Mouse (Mus musculus): ENCODE measurements around the gene Tmem50a. TPM values are rescaled to one million over a fixed set of nuclear protein-coding genes. Genes with fewer than 3 reads are reported as not detected.

The Tmem50a gene
- polyA plus RNA-seq, 1 experiment from 2014 or later, result 94.9 TPM

DNA sequence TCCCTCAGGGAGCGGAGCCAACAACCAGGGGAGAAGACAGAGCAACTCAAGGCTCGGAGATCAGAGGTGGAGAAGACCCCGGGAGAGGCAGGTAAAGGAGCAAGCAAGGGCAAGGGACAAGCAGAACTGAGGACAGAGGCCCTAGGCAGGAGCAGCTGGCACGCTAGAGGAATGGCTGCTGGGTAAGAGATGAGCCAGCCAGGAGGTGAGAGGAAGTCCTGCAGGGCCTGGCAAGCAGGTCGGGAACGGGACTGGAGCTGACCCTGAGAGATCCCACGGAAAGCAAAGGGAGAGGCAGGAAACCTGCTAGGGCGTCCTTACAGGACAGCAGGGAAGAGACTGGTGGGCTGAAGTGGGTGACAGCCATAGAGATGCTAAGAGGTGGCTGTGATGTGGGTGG is 13.7 kb downstream of the Tmem50a start:
- Histone ChIP-seq H3K4me1 (no peaks in the 10 kb centered on the region), H3K27ac (no peak overlapping the region), H3K4me3 (no peak overlapping the region), H3K9ac (no peak overlapping the region), H3K27me3 (replicated peaks) (no peaks in the 10 kb centered on the region), H3K4me2 (no peak overlapping the region), H3K36me3 (peaks cover 100% of the 10 kb centered on the region), H3K9me3 (replicated peaks) (no peaks in the 10 kb centered on the region)
- WGBS (ENCODE audit: insufficient replicate concordance), result 91% methylated on average over 8 of the region's 8 CpGs
- no peak for ATAC-seq

DNA sequence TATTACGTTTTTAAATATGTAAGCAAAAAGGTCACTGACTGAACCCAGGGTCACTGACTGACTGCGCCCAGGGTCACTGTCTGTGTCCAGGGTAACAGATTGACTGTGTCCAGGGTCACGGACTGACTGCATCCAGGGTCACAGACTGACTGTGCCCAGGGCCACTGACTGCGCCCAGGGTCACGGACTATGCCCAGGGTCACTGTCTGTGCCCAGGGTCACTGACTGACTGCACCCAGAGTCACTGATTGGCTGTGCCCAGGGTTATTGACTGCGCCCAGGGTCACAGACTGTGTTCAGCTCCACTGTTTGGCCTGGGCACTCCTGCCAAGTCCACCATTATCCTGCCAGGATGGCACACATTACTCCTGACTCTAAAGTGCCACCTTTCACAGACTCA is 17.6 kb downstream of the Tmem50a start:
- peaks cover 100% of the 10 kb centered on the region for H3K36me3 ChIP-seq
- WGBS (ENCODE audit: insufficient replicate concordance), result 93% methylated on average over 6 of the region's 6 CpGs

DNA sequence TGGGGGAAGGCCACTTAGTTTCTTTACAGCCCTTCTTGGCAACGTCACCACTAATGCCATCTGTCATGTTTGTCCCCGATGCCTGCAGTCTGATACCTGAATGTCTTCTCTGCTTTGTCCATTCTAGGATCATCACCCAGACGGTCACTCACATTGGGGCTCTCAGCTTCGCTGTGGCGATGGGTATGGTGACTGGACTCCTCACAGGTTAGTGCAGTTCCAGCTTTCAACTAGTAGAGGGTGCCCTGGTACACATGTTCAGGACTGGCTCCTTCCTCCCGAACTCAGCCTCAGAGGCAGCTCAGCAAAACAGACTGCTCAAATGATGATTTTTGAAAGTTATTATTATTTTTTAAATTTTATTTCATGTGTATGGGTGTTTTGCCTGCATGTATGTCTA is 22.7 kb downstream of the Tmem50a start:
- 86% methylated on average over 6 of the region's 6 CpGs for WGBS (ENCODE audit: insufficient replicate concordance)
- H3K9me3 ChIP-seq (replicated peaks), result no peaks in the 10 kb centered on the region
- H3K36me3 ChIP-seq, result peaks cover 100% of the 10 kb centered on the region
- no peak overlapping the region for H3K9ac ChIP-seq
- no peak overlapping the region for H3K4me3 ChIP-seq
- no peak overlapping the region for H3K27ac ChIP-seq
- H3K4me2 ChIP-seq, result no peak overlapping the region
- no peaks in the 10 kb centered on the region for H3K4me1 ChIP-seq
- H3K27me3 ChIP-seq (replicated peaks), result no peaks in the 10 kb centered on the region
- ATAC-seq, result no peak

More for the DNA sequence above, 17.6 kb downstream of the Tmem50a start:
- no peak overlapping the region for H3K4me3 ChIP-seq
- no peaks in the 10 kb centered on the region for H3K4me1 ChIP-seq
- H3K4me2 ChIP-seq, result no peak overlapping the region
- H3K27me3 ChIP-seq (replicated peaks), result no peaks in the 10 kb centered on the region
- no peaks in the 10 kb centered on the region for H3K9me3 ChIP-seq (replicated peaks)
- H3K27ac ChIP-seq, result 0 out of 2 replicates have a peak overlapping the region, but pooled peaks have one; percentile 25
- ATAC-seq, result 0 out of 2 replicates have a peak, but pooled peaks have one; percentile 19
- H3K9ac ChIP-seq, result no peak overlapping the region

DNA sequence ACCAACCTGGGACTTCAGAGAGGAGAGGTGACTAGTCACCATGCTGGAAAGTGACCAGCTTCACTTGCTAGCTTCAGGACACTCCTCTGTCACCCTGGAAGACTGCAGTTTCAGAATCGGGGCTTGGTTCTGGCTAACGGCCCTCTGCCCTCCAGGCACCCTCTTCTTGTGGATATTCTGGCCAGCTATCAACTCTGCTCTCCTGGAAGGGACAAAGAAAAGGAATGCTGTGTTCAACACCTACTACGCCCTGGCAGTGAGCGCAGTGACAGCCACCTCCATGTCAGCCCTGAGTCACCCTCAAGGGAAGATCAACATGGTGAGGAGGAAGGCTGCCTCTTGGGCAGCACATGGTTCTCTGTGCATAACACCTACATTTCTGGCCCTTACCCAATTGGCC is 30.5 kb downstream of the Tmem50a start:
- H3K4me3 ChIP-seq, result no peak overlapping the region
- no peaks in the 10 kb centered on the region for H3K27me3 ChIP-seq (replicated peaks)
- no peak for ATAC-seq
- H3K27ac ChIP-seq, result no peak overlapping the region
- no peak overlapping the region for H3K9ac ChIP-seq
- H3K4me2 ChIP-seq, result no peak overlapping the region
- H3K9me3 ChIP-seq (replicated peaks), result no peaks in the 10 kb centered on the region
- H3K4me1 ChIP-seq, result peaks cover 17% of the 10 kb centered on the region
- H3K36me3 ChIP-seq, result peaks cover 98% of the 10 kb centered on the region
- 92% methylated on average over 4 of the region's 4 CpGs for WGBS (ENCODE audit: insufficient replicate concordance)

DNA sequence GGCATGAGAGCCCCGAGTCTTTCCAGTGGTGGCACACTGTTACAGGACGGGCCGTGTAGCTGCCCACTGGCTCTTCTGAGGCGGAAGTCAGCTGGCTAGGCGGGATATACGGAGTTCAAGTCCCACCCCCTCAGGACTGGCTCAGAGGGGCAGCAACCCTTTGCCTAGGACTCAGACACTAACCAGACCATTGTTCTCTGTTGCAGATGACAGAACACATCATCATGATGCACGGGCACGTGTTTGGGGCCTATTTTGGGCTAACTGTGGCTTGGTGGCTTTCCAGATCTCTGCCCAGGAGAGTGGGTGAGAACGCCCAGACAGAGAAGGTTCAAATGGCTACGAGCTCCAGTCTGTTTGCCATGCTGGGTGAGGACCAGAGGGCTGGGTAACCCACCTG is 31.0 kb downstream of the Tmem50a start:
- 83% methylated on average over 10 of the region's 10 CpGs for WGBS (ENCODE audit: insufficient replicate concordance)
- ATAC-seq, result no peak
- H3K4me1 ChIP-seq, result peaks cover 22% of the 10 kb centered on the region
- H3K4me3 ChIP-seq, result no peak overlapping the region
- H3K9ac ChIP-seq, result no peak overlapping the region
- no peak overlapping the region for H3K4me2 ChIP-seq
- H3K27ac ChIP-seq, result no peak overlapping the region
- no peaks in the 10 kb centered on the region for H3K9me3 ChIP-seq (replicated peaks)
- H3K36me3 ChIP-seq, result peaks cover 98% of the 10 kb centered on the region
- no peaks in the 10 kb centered on the region for H3K27me3 ChIP-seq (replicated peaks)

DNA sequence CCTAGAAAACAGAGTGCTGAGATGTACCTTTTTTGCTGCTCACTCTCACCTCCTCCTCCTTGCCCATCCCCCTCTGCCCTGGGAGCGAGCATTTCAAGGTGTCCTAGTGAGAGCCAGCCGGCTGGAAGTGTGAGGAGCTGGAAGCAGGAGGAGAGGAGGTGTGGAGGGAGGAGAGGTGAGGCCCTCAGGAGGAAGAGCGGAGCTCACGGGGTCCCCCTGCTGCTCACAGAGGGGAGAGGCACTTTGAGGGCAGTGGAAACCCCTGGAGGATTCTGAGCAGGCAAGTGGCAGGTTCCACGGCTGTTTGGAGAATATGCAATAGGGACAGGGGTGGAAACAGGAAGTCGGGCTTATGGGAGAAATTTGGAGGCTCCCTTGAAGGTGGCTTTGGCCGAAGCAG is 31.6 kb downstream of the Tmem50a start:
- 18% methylated on average over 7 of the region's 7 CpGs for WGBS (ENCODE audit: insufficient replicate concordance)
- Histone ChIP-seq H3K36me3 (peaks cover 98% of the 10 kb centered on the region), H3K4me3 (no peak overlapping the region), H3K9ac (no peak overlapping the region), H3K27me3 (replicated peaks) (no peaks in the 10 kb centered on the region), H3K4me2 (no peak overlapping the region), H3K4me1 (peaks cover 28% of the 10 kb centered on the region), H3K27ac (no peak overlapping the region), H3K9me3 (replicated peaks) (no peaks in the 10 kb centered on the region)
- peak; percentile 53; the same call in 1 of the 2 replicates for ATAC-seq

DNA sequence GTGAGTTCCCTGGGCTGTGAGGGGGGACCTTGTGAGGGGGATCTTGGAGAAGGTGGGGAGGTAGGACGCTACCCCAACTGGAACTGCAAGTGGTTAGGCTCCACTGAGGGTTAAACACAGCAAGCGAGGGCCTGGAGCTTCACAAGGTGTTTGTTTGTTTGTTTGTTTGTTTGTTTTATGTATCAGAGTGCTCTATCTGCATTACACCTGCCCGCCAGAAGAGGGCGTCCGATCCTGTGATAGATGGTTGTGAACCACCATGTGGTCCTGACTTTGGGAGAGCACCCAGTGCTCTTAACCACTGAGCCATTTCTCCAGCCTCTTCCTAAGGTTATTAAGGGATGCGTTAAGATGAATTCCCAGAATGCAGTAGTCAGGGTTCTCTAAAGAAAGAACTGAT is 34.8 kb downstream of the Tmem50a start:
- WGBS (ENCODE audit: insufficient replicate concordance), result 39% methylated on average over 6 of the region's 6 CpGs
- no peak for ATAC-seq
- peaks cover 50% of the 10 kb centered on the region for H3K4me1 ChIP-seq
- no peaks in the 10 kb centered on the region for H3K9me3 ChIP-seq (replicated peaks)
- peaks cover 96% of the 10 kb centered on the region for H3K36me3 ChIP-seq
- no peak overlapping the region; the same call in 1 of the 2 replicates for H3K4me3 ChIP-seq
- peak overlapping the region; percentile 57 for H3K4me2 ChIP-seq
- no peaks in the 10 kb centered on the region for H3K27me3 ChIP-seq (replicated peaks)
- peak overlapping the region; percentile 54; the same call in 1 of the 2 replicates for H3K27ac ChIP-seq
- peak overlapping the region; percentile 22; the same call in 1 of the 2 replicates for H3K9ac ChIP-seq

DNA sequence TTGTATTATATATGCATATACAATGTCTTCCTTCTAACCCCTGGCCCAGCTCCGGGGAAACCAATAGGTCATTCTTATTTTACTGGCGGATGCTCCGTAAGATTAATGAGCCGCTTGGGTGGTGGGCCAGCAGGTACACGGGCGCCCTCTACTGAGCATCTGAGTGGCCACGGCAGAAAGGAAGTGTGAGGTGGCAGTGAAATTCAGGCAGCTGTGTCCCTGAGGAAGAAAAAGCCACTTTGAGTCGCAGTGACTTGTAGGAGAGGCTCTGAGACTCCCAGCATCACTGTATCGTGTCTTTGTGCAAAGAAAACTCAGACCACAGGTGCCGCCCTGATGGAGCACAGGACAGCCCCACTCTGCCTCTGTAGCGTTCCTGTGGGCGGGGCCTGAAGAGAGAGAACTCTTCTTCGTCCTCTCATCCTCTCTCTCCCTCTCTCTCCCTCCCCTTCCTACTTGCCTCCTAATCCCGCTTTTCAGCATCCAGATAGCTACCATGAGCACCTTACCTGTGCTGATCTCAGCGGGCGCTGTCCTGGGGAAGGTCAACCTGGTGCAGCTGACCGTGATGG is 35.3 kb downstream of the Tmem50a start:
- H3K36me3 ChIP-seq, result peaks cover 96% of the 10 kb centered on the region
- ATAC-seq, result peak; percentile 31; the same call in 1 of the 2 replicates
- peaks cover 50% of the 10 kb centered on the region for H3K4me1 ChIP-seq
- peak overlapping the region; percentile 22; the same call in 1 of the 2 replicates for H3K9ac ChIP-seq
- peak overlapping the region; percentile 33 for H3K4me3 ChIP-seq
- WGBS (ENCODE audit: insufficient replicate concordance), result 10% methylated on average over 17 of the region's 17 CpGs
- H3K27me3 ChIP-seq (replicated peaks), result no peaks in the 10 kb centered on the region
- H3K27ac ChIP-seq, result peak overlapping the region; percentile 54; the same call in 1 of the 2 replicates
- no peaks in the 10 kb centered on the region for H3K9me3 ChIP-seq (replicated peaks)
- H3K4me2 ChIP-seq, result peak overlapping the region; percentile 57

DNA sequence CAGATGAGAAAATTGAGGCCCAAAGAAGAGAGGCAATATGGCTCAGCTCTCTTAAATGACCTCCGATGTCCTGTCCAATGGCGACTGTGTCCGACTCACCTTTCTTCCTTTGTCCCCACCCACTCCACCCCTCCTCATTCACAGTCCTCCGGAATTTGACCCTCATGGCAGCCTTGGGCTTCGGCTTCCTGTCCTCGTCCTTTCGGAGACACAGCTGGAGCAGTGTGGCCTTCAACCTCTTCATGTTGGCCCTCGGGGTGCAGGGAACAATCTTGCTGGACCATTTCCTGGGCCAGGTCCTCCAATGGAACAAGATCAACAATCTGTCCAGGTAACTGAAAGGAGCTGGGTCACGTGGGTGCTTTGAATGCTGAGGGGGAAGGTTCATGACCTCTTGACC is 38.7 kb downstream of the Tmem50a start:
- Histone ChIP-seq H3K4me3 (no peak overlapping the region), H3K27me3 (replicated peaks) (no peaks in the 10 kb centered on the region), H3K9ac (no peak overlapping the region), H3K4me2 (no peak overlapping the region), H3K9me3 (replicated peaks) (no peaks in the 10 kb centered on the region), H3K4me1 (peaks cover 74% of the 10 kb centered on the region), H3K27ac (no peak overlapping the region), H3K36me3 (peaks cover 95% of the 10 kb centered on the region)
- WGBS (ENCODE audit: insufficient replicate concordance), result 87% methylated on average over 9 of the region's 9 CpGs
- no peak for ATAC-seq

DNA sequence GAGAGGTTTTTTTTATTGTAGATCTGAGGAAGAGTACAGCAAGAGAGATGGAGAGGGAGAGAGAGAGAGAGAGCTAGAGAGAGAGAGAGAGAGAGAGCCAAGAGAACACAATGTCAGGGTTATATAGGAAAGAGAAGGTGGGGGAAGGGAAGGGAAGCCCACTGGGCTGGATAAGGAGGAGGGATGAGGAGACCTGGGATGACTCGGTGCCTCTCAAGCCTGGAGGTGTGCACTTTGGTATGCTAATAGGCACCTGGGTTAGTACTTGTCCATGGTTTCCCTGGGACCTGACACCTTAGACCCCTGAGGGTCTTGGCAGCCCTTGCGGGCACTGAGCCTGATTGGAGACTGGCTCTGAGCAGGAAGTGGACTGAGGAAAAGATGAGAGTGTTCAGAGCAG is 42.9 kb downstream of the Tmem50a start:
- 60% methylated on average over 2 of the region's 2 CpGs for WGBS (ENCODE audit: insufficient replicate concordance)
- Histone ChIP-seq H3K27me3 (replicated peaks) (0 out of 2 replicates have a peak, but pooled peaks cover 9% of the 10 kb centered on the region), H3K36me3 (peaks cover 82% of the 10 kb centered on the region), H3K4me3 (peak overlapping the region; percentile 2), H3K27ac (peak overlapping the region; percentile 81), H3K4me1 (peaks cover 82% of the 10 kb centered on the region), H3K9ac (peak overlapping the region; percentile 55), H3K9me3 (replicated peaks) (no peaks in the 10 kb centered on the region), H3K4me2 (peak overlapping the region; percentile 42)
- no peak for ATAC-seq

DNA sequence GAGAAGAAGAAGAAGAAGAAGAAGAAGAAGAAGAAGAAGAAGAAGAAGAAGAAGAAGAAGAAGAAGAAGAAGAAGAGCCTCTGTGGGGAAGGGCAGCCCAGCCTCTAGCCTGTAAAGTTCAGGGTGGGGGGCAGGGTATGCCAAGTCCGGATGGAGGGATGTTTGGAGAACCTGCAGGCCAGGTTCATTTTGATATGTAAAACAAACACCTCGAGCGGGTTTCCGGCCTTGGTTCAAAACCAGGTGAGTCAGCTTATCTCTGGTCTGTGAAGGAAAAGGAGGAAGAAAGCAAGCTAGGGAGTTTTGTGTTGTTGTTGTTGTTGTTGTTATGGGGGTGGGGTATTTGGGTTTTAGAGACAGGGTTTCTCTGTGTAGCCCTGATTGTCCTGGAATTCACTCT is 43.3 kb downstream of the Tmem50a start:
- H3K4me1 ChIP-seq, result peaks cover 82% of the 10 kb centered on the region
- ATAC-seq, result no peak
- H3K9me3 ChIP-seq (replicated peaks), result no peaks in the 10 kb centered on the region
- H3K27ac ChIP-seq, result peak overlapping the region; percentile 81
- H3K36me3 ChIP-seq, result peaks cover 81% of the 10 kb centered on the region
- H3K27me3 ChIP-seq (replicated peaks), result 0 out of 2 replicates have a peak, but pooled peaks cover 9% of the 10 kb centered on the region
- WGBS (ENCODE audit: insufficient replicate concordance), result 35% methylated on average over 4 of the region's 4 CpGs
- peak overlapping the region; percentile 55 for H3K9ac ChIP-seq
- peak overlapping the region; percentile 27 for H3K4me3 ChIP-seq
- H3K4me2 ChIP-seq, result peak overlapping the region; percentile 42

DNA sequence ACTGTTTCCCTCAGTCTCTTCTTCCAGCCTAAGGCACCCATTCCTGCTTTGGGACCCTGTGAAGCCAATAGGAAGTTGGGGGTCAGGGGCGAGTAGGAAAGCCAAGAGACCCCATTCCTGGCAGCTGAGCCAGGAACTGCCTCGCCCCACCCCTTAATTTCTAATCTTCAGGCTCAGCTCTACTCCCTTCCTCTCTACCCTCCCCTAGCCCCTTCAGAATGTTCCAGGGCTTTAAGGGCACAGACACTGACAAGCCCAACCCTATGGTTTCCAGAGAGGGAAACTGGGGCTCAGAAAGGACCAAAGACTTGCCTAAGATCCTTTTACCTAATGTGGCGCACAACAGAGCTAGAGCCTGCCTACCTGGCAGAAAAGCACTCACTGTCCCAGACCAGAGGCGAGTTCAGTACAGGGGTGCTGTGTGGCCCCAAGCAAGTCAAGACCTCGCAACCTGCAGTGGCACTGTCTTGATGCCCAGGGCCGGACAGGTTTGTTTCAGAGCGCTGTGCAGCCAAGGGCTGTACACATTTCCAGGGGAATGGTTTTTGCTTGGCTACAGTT is 44.9 kb downstream of the Tmem50a start:
- peaks cover 84% of the 10 kb centered on the region for H3K4me1 ChIP-seq
- H3K4me2 ChIP-seq, result peak overlapping the region; percentile 95
- no peaks in the 10 kb centered on the region for H3K9me3 ChIP-seq (replicated peaks)
- 0 out of 2 replicates have a peak, but pooled peaks cover 9% of the 10 kb centered on the region for H3K27me3 ChIP-seq (replicated peaks)
- peak; percentile 66 for ATAC-seq
- peak overlapping the region; percentile 94 for H3K9ac ChIP-seq
- WGBS (ENCODE audit: insufficient replicate concordance), result 37% methylated on average over 7 of the region's 7 CpGs
- peak overlapping the region; percentile 96 for H3K27ac ChIP-seq
- H3K36me3 ChIP-seq, result peaks cover 79% of the 10 kb centered on the region
- H3K4me3 ChIP-seq, result peak overlapping the region; percentile 82
